Mouse (Mus musculus) heart, postnatal 0 days (tissue): ENCODE data around the gene Vapa. TPM values are rescaled to one million over a fixed set of nuclear protein-coding genes. Genes with fewer than 3 reads are reported as not detected.
A peak's percentile ranks its signal among the peaks of the same experiment; 100 is the strongest.

Source experiments
- ATAC-seq: fragments of 200-750 bp; cut with Nextera tagmentation; 2 replicates; pipeline ENCODE4 v1.8.0; 2017; ENCODE audit warnings: low read depth, moderate number of reproducible peaks, moderate library complexity; ENCODE audit not compliant: insufficient read depth
- DNase-seq: peaks from one replicate; pipeline ENCODE4 v3.0.0-alpha.2; 2016; ENCODE audit warnings: low spot score
- H3K27ac ChIP-seq: fragments of 300-500 bp; sonication (generic); 2 replicates; pipeline ENCODE4 v1.5.1; 2014; ENCODE audit warnings: low read depth, mild to moderate bottlenecking
- H3K27me3 ChIP-seq: fragments of 300-500 bp; sonication (generic); 2 replicates; pipeline ENCODE4 v1.6.1; 2014; ENCODE audit warnings: low read length, mixed read lengths; ENCODE audit not compliant: control insufficient read depth, insufficient read depth
- H3K36me3 ChIP-seq: fragments of 300-500 bp; sonication (generic); replicated peaks from 2 replicates; pipeline ENCODE4 v1.6.1; 2014; ENCODE audit warnings: low read length, mixed read lengths; ENCODE audit not compliant: control insufficient read depth, insufficient read depth
- H3K4me1 ChIP-seq: fragments of 300-500 bp; sonication (generic); 2 replicates; pipeline ENCODE4 v1.6.1; 2014; ENCODE audit warnings: antibody characterized with exemption; ENCODE audit not compliant: control insufficient read depth, insufficient read depth
- H3K4me2 ChIP-seq: fragments of 300-500 bp; sonication (generic); 2 replicates; pipeline ENCODE4 v1.6.1; 2014; ENCODE audit warnings: low read depth, mild to moderate bottlenecking, low read length, moderate library complexity
- H3K4me3 ChIP-seq: fragments of 300-500 bp; sonication (generic); 2 replicates; pipeline ENCODE4 v1.5.1; 2014; ENCODE audit warnings: low read depth, low read length
- H3K9ac ChIP-seq: fragments of 300-500 bp; sonication (generic); replicated peaks from 2 replicates; pipeline ENCODE4 v1.6.1; 2014; ENCODE audit warnings: low read depth, low read length, mixed read lengths
- H3K9me3 ChIP-seq: fragments of 300-500 bp; sonication (generic); replicated peaks from 2 replicates; pipeline ENCODE4 v1.6.1; 2016; ENCODE audit warnings: low read length; ENCODE audit not compliant: control insufficient read depth
- CTCF ChIP-seq: IDR thresholded peaks from 2 replicates; pipeline ENCODE4 v1.5.1; 2016; ENCODE audit warnings: antibody characterized with exemption, control low read depth, low read depth
- EP300 ChIP-seq: IDR thresholded peaks from 2 replicates; pipeline ENCODE4 v1.6.1; 2016; ENCODE audit warnings: antibody characterized with exemption, low read depth
- WGBS: fragments of 180-500 bp; shearing (Covaris S2); extraction: QIAGEN DNeasy Blood & Tissue Kit; methylation state at CpG from one replicate; pipeline ENCODE4 v1.1.7; 2014; 5-methylcytosine and 5-hydroxymethylcytosine counted together
- polyA plus RNA-seq: library from polyadenylated mRNA; unstranded; fragments of >200 nt; fragmentation: Nextera tagmentation; extraction: Ambion mirVana; gene quantifications from 2 replicates; pipeline ENCODE4 v1.2.1, GENCODE M21; 2015
- total RNA-seq: library from RNA; depleted of rRNA; stranded (reverse); fragments of >200 nt; gene quantifications from 2 replicates; pipeline ENCODE4 v1.2.3, GENCODE M21; 2014; ENCODE audit warnings: low replicate concordance; rRNA removed

Gene Vapa
- 49.8 and 79.9 TPM in 2 replicates for total RNA-seq
- polyA plus RNA-seq = 139 and 144 TPM in 2 replicates

- Histone ChIP-seq H3K9me3 (no peaks in the 10 kb centered on the region), H3K27ac (peak within 1 kb of the TSS; percentile 98), H3K4me2 (peak within 1 kb of the TSS; percentile 67), H3K4me3 (peak within 1 kb of the TSS; percentile 91), H3K4me1 (peaks cover 22% of the 10 kb centered on the region), H3K36me3 (no peaks in the 10 kb centered on the region), H3K27me3 (no peaks in the 10 kb centered on the region), H3K9ac (peak within 1 kb of the TSS; percentile 99)
- ATAC-seq (peak; percentile 92), DNase-seq (peak; percentile 96)
- TF ChIP-seq CTCF (no peak), EP300 (peak; percentile 89)
- WGBS = under 1% methylated on average over 84 of the region's 85 CpGs
Measured at GRCm38 (mm10) chr17:65613463-65614412, at the start of gene Vapa. Gene Vapa, minus strand, starts transcription at chr17:65613555.

- Histone ChIP-seq H3K36me3 (no peaks in the 10 kb centered on the region), H3K4me1 (no peaks in the 10 kb centered on the region), H3K27me3 (no peaks in the 10 kb centered on the region), H3K9me3 (no peaks in the 10 kb centered on the region), H3K4me2 (no peak overlapping the region), H3K27ac (no peak overlapping the region), H3K9ac (no peak overlapping the region), H3K4me3 (no peak overlapping the region)
- no peak for ATAC-seq
- DNase-seq = no peak
- TF ChIP-seq CTCF (no peak), EP300 (no peak)
- WGBS = 50% methylated on average over 3 of the region's 3 CpGs
Measured at GRCm38 (mm10) chr17:65662662-65663061, 49.3 kb upstream of the Vapa start.

GRCm38 (mm10) chr17:65658416-65658815 lies 45.1 kb upstream of the Vapa start:
- 64% methylated on average over 2 of the region's 2 CpGs for WGBS
- no peaks in the 10 kb centered on the region for H3K36me3 ChIP-seq
- no peaks in the 10 kb centered on the region for H3K9me3 ChIP-seq
- no peak overlapping the region for H3K4me2 ChIP-seq
- no peak for TF ChIP-seq CTCF
- TF ChIP-seq EP300 = no peak
- ATAC-seq = no peak
- H3K4me3 ChIP-seq = no peak overlapping the region
- no peak overlapping the region for H3K9ac ChIP-seq
- no peaks in the 10 kb centered on the region for H3K27me3 ChIP-seq
- no peak overlapping the region for H3K27ac ChIP-seq
- no peaks in the 10 kb centered on the region for H3K4me1 ChIP-seq
- DNase-seq = no peak

- no peak overlapping the region for H3K9ac ChIP-seq
- ATAC-seq (no peak), DNase-seq (no peak)
- 91% methylated on average over 9 of the region's 9 CpGs for WGBS
- no peaks in the 10 kb centered on the region for H3K27me3 ChIP-seq
- no peaks in the 10 kb centered on the region for H3K9me3 ChIP-seq
- H3K4me3 ChIP-seq = no peak overlapping the region
- no peak overlapping the region for H3K4me2 ChIP-seq
- no peak overlapping the region for H3K27ac ChIP-seq
- no peak for TF ChIP-seq CTCF
- no peak for TF ChIP-seq EP300
- no peaks in the 10 kb centered on the region for H3K36me3 ChIP-seq
- no peaks in the 10 kb centered on the region for H3K4me1 ChIP-seq
Measured at GRCm38 (mm10) chr17:65657958-65658357, 44.6 kb upstream of the Vapa start.

- H3K27me3 ChIP-seq = no peaks in the 10 kb centered on the region
- H3K4me1 ChIP-seq = no peaks in the 10 kb centered on the region
- no peak for TF ChIP-seq EP300
- no peak for TF ChIP-seq CTCF
- DNase-seq (no peak), ATAC-seq (no peak)
- no peaks in the 10 kb centered on the region for H3K9me3 ChIP-seq
- peaks cover 4% of the 10 kb centered on the region; the same call in 1 of the 2 replicates for H3K36me3 ChIP-seq
- no peak overlapping the region for H3K9ac ChIP-seq
- H3K4me2 ChIP-seq = no peak overlapping the region
- H3K27ac ChIP-seq = no peak overlapping the region
- no peak overlapping the region for H3K4me3 ChIP-seq
- WGBS = 92% methylated on average over 6 of the region's 6 CpGs
Measured at GRCm38 (mm10) chr17:65656731-65657130, 43.4 kb upstream of the Vapa start.
